Mouse (Mus musculus) right cerebral cortex, postnatal 4 days (tissue): Measurements from ENCODE around the gene Palm2.

Experiments
- DNase-seq: peaks from one replicate; pipeline ENCODE4 v3.0.0-alpha.2; 2022

Gene Palm2

GRCm38 (mm10) chr4:57514003-57514937 is 80.2 kb downstream of the Palm2 start:
- no peak for DNase-seq

DNA sequence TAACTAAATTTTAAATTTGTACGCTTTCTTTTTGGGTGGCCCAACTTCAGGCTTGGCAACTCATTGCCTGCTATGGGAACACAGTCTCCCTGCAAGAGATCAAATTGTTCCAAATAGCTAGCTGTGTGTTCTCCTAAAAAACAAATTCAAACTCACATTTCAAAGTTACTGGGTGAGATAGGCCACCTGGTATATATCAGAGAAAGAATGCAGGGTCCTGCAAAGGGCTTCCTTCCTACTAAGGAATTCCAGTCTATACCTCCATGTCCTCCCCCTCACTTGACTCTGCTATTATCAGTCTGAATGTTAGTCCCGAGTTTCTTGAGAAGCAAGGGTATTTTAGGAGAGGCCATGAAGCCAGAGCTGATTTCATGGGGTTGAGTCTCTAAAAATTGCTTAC is 81.3 kb downstream of the Palm2 start:
- no peak for DNase-seq

DNA sequence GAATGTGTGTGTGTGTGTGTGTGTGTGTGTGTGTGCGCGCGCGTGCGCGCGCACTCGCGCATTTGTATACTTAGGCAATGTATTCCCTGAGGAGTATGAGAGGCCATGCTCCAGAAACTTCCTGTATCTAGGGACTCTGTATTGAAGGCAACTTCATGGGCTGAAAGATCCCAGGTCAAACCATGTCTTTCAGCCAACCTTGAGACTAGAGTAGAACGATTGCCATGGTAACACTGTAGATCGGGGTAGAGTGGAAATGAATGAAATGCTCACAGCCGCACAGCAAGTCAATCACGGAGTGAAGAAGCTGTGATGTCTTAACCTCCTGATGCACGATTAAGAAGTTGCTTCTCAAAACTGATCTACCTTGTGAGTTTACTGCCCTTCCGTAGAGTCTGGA is 89.4 kb downstream of the Palm2 start:
- no peak for DNase-seq

DNA sequence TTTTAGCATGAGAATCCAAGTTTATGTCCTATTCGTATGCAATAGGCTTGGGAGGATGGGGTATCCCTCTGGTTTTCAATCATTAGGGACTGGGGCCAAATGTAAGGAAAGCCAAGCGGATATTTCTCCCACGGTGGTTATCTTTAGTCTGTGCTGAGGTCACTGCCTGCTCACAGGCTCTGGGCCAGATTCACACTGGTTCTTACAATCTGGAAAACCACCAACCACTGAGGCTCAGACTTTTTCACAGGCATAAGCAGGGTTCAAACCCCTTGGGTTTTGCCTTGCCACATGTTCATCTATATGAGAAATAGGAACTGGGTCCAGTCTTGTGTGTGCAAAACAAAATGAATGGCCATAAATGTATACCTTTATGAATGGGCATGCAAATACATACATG is 90.4 kb downstream of the Palm2 start:
- no peak for DNase-seq

GRCm38 (mm10) chr4:57525221-57526011 is 91.4 kb downstream of the Palm2 start:
- no peak for DNase-seq

DNA sequence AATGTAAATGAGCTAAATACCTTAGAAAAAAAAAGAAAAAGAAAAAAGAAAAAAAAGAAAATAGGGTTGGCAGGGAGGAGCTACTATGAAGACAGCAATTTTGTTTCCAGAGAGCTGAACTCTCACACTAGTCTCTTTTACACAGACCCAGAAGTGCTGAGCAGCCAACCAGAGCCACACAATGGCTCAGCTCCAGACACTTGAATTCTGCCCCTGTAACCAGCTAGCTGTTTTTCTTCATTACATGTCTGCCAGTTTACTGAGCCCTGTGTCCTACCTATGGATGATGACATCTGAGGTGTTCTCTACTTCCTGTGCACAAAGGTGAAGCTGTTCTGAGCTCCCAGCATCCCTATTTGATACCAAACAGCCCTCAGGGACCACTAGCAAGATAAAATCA is 94.2 kb downstream of the Palm2 start:
- no peak for DNase-seq

DNA sequence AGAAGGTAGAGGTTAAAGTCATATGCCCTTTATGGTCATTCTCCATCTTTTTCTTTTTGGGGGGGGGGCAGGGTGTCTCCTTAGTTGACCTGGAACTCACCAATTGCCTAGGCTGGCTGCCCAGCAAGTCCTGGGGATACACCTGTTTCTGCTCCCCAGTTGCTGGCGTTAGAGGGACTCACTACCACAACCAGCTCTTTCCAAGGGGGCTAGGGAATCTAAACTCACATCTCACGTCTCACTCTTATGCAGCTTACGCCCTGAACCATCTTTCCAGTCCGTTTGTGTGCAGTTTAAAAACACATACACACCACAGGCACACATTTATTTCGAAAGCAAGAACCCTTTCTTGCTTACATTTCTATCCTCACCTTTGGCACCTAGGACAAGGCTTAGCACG is 99.6 kb downstream of the Palm2 start:
- no peak for DNase-seq

DNA sequence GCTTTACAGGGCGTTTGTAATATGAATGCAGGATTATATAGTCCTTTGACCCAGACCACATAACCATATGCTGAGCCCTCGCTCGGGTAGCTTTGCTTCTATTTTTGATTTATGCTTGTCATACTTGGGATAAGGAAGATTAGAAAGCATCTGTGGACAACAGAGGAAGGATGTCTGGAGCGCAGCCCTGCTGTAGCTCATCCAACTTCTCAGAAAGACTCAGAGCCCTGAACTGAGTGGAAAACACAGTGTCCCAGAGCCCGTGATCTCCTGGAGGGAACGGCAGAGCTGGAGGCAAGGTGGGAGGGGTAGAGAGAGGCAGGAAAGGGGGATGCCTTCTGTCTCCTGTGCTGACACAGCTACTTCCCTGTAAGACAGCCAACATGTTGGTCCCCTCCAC is 100.2 kb downstream of the Palm2 start:
- DNase-seq, result no peak

GRCm38 (mm10) chr4:57535087-57535486 is 101.0 kb downstream of the Palm2 start:
- no peak for DNase-seq

GRCm38 (mm10) chr4:57538029-57538688 is 104.1 kb downstream of the Palm2 start:
- no peak for DNase-seq

DNA sequence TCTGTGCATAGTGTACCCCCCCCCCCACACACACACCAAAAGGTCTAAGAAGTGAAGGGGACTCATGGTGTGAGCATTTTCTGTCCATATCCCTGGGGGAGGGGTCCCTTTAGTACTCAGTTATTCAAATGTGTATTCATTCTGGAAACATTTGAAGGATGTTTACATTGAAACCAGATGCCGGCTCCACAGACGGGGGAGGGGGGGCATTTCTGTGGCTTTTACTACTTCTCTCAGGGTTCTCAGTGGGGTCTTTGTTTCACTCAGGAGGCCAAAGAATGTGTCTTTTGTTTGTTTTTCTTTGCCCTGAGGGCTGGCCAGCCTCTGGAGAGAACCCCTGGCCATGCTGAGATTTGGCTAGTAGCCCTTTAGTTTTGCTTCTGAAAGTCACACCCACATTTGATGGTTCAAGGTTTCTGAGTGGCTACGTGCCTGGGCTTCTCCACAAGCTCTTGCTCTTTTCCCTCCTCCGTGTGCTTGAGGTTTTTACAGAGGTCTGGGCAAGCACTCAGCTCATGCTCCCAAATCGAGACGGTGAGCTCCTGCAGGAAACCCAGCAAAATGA is 109.7 kb downstream of the Palm2 start:
- DNase-seq, result peak; percentile 17

DNA sequence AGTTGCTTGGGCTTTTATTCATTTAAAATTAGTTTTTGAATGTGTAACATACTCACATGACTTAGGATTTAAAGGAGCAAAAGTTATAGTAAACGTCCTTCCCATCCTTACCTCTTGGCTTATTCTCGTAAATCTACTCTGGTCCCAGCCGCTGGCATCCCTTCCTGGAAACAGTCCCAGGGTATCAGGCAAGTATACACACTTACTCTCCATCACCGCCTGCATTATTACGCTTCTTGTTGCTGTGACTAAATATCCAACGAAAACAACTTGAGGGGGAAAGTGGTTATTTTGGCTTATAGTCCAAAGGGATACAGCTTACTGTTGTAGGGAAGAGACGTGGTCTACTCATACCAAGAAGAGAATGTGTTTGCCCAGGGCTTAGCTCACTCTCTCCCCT is 113.7 kb downstream of the Palm2 start:
- DNase-seq, result no peak

GRCm38 (mm10) chr4:57550216-57550615 is 116.2 kb downstream of the Palm2 start:
- DNase-seq, result no peak

DNA sequence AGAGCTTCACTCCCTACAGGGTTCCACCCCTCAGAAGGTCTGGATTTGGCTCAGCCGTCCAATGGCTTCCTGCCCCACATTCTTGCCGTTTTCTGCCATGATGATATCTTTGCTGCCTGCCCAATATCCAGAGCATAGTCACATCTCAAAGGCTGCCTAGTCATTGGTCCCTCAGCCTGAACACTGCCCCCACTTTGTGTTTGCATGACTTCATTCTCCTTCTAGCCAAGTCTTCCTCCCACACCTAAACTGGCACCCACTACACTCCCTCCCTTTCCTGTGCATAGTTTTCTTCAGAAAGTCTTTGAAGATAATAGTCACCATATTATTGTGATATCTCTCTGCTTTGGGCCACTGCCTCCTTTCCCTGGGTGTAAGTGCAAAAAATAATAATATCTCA is 123.1 kb downstream of the Palm2 start:
- DNase-seq, result no peak

- DNase-seq, result no peak
These were observed 125.4 kb downstream of the Palm2 start for GRCm38 (mm10) chr4:57559438-57559837.

DNA sequence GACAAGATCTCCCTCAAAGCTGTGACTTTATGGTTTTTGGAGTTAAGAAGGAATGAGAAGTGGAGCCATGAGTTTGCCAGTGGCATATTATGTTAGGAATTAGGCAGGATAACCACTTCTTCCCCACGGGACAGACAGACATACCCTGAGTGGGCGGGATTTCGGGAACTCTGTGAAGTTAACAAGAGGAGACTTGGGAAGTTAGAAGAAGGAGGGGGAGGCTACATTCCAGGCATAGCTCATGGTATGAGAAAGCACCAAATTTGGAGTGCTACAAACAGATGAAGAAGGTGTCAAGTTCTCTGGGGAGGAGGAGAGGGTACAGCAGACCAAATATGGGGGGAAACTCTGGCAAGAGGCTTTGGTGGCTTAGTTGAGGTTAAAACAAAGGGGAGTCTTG is 126.0 kb downstream of the Palm2 start:
- no peak for DNase-seq

DNA sequence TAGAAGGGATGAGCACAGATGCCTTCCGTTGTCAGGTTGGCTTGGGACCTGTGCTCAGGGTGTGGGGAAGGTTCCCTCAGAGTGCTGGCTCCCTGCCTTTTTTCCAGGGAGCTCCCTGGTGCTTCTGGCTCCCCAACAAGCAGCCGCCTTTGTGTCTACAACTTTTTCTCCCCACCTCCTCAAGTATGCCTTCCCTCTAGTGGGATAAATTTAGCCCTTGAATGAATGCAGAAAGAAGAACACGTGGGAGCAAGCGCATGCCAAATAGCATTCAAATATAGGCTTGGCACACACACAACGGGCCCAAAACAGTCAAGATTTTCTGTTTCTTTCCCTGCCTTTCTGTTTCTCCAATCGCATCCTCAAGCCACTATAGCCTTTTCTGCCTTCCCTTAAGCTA is 127.0 kb downstream of the Palm2 start:
- DNase-seq, result peak; percentile 54

DNA sequence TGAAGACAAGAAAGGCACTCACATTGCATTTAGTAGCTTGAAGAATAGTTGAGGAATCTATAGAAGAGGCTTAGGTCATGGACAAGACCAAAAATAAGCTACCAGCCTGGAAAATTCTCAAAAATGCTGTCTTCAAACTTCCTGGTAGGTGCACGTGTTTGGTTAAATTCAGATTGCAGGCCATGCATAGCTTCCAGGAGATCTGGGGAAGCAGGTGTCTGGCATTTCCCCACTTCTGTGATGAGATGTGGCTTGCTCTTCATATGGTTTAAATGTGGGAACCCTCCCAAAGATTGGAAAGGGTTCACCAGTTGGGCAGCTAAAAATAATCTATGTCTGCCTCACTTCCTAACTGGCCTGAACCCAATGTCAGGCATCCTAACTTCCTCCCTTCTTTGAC is 131.2 kb downstream of the Palm2 start:
- DNase-seq, result no peak

GRCm38 (mm10) chr4:57565811-57566210 is 131.8 kb downstream of the Palm2 start:
- DNase-seq, result no peak

DNA sequence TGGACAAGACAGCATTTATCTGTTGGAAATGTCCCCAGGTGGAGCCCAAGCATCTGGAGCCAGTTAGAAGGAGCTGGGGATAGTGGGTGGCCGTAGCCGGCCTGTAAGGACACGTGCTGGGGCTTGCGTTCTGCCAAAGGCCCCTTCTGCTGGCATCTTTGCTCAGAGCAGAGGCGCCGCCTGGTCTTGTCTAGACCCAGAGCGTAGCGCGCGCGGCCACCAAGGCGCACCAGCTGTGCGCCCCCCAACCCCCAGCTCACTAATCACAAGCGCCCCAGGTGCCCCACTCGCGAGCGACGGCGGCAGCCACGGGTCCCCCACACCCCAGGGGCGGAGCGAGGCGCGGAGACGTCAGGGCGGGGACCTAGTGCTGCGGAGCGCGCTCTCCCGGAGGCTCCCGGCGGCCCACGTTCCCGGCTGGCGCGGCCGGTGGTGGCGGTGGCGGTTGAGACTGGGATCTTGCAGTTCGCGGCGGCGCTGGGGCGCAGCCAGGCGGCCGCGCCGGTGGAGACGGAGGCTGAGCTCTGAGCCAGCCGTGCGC is 133.7 kb downstream of the Palm2 start, which contains the start of gene Pakap:
Gene Pakap (plus strand): TSS at position 514 of the 541 bp plus-strand sequence.
- DNase-seq, result peak; percentile 77

DNA sequence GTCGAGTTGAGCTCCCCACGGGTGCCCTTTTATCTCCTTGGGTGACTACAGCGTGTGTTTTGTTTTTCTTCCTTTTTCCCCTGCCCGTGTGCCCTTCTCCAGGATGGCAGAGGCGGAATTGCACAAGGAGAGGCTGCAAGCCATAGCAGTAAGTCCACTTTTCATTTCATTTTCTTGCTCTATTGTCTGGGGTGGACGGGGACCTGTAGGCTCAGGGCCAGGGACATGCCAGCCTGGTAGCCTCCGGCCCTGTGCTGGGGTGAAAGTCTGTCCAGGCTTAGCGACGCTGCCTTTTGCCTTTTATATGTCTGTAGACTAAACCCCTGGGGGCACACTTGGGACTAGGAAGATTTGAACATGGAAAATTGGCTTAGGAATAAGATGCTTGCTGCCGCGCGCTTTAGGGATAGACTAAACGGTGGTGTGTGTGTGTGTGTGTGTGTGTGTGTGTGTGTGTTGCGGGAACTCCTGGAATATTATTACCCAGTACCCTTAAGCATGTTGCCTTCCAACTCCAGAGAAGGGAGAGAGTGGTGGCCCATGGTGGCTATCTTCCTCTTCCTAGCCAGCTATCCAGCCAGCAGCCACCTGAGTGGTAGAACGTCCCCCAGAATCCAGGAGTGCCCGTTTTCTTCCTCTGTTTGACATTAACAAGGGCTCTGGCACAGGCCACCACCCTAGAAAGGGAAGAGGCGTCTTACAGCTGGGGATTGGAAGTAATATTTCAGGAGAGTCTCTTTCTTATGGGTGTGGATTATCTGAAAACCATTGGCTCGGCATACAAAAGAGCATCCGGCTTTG is 134.4 kb downstream of the Palm2 start:
- no peak for DNase-seq

DNA sequence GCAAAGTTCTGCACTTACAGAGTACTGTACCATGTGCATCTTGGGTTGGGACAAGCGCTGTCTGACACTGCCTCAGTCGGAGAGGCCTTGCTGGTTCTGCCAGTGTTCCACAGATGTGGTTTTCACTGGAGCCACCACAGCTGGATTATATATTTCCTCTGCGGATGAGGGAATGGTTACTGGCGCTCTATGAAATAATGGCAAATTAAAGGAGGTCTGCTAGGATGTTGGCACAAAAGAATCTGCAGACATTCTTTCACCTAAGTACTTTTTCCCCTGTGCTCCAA is 135.0 kb downstream of the Palm2 start:
- no peak for DNase-seq
